Mouse (Mus musculus) left cerebral cortex, postnatal 10 days (tissue): Measurements from ENCODE around the gene Zfp692. TPM values are rescaled to one million over a fixed set of nuclear protein-coding genes. Genes with fewer than 3 reads are reported as not detected.
A peak's percentile ranks its signal among the peaks of the same experiment; 100 is the strongest.
"Not testable (repeated sequence)": the region's sequence is repeated elsewhere in the genome, so short reads cannot be mapped to it uniquely, and the experiment has no call there.

ENCODE experiments used
- DNase-seq, 2 experiments: peaks; one replicate each; pipeline ENCODE4 v3.0.0; 2021 to 2022; ENCODE audit warnings: low spot score in 2 of 2, mixed read lengths in 1 of 2; ENCODE audit errors: extremely low spot score in 1 of 2
- intact Hi-C: fragments of 180-260 bp; cut with DNase I; formaldehyde crosslinking; loops from one replicate; pipeline ENCODE4 v1.15.1; 2025
- total RNA-seq, 2 experiments: library from RNA; stranded (reverse); gene quantifications; 2 replicates each; pipeline ENCODE4 v1.2.3; 2021

Gene Zfp692
- total RNA-seq, 2 experiments from 2014 or later: 19.2 to 21.4 TPM

DNA sequence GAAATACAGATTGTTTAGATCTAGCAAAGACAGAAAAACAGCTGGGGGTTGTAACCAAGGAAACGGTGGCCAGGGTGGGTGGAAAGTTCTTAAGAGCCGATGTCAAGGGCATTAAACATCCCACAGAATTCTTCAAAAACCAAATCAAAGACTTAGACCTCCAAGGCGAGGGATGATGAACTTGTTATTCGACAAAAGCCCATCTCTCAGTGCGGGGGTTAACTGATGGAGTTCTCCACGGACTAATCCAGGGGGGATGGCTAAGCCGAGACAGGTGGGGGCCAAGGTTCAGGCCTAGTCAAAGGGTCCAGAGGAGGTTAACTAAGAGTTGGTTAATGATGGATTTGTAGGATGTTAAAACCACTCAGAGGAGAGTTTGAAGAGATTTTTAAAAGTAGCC lies 3.3 kb upstream of the Zfp692 start:
- intact Hi-C loops: loop anchor here (5.0 kb wide), 1 partner anchor 126 kb away; no protein-coding TSS in a partner anchor
- no peak for DNase-seq

DNA sequence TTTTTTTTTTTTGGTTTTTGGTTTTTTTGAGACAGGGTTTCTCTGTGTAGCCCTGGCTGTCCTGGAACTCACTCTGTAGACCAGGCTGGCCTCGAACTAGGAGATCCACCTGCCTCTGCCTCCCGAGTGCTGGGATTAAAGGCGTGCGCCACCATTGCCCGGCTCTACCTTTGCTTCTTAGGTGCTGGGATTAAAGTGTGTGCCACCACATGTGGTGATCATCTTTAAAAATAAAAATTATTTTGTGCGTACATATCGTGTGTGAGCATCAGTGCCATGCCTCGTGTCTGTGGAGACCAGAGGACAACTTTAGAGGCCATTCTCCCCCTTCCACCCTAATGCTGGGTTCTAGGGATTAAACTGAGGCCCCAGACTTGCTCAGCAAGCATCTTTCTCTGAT lies 1.6 kb upstream of the Zfp692 start:
- intact Hi-C loops: not testable (repeated sequence)

DNA sequence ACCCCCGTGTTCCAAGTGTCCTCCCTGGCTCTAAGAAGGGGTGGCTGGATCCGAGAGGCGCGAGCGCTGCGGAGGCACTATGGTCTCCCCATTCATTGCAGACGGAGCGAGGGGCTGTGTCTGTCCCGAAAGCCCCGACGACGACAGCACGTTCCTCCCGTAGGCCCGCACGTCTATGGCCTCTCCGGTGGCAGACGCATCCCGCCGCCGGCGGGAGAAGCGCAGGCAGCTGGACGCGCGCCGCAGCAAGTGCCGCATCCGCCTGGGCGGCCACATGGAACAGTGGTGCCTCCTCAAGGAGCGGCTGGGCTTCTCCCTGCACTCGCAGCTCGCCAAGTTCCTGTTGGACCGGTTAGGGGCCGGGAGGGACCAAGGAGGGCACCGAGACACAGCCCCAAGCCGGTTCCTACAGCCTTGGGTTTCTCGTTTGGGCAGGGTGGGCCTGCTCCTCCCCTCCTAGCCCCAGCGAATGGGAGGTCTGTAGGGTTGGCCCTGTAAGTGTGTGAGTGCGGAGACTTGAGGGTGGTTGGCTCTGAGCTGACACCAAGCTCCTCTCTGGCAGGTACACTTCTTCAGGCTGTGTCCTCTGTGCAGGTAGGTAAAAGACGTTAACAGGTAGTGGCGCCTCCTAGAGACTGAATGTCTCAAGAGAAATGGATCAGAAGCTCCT lies 677 bp downstream of the Zfp692 start:
- intact Hi-C loops: no loop called here
- DNase-seq: peak in 1 of 2 experiments; percentile 70

More for the DNA sequence above, 1.6 kb upstream of the Zfp692 start:
- not testable (repeated sequence) for DNase-seq

DNA sequence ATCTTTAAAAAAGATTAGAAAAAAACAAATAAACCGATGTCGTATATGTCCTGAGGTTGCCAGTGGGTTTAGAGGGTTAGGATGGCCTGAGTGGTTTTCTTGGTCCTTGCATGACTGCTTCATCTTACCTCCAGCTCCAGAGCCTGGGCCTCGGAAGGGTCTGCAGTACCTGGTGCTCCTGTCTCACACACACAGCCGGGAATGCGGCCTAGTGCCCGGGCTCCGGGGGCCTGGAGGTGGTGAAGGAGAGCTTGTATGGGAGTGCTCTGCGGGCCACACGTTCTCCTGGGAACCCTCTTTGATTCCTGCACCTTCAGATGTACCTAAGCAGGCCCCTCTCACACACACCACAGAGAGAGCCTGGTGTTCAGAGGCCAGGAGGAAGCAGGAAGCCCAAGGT lies 1.8 kb downstream of the Zfp692 start:
- intact Hi-C loops: no loop called here
- peak in 1 of 2 experiments; percentile 42 for DNase-seq

DNA sequence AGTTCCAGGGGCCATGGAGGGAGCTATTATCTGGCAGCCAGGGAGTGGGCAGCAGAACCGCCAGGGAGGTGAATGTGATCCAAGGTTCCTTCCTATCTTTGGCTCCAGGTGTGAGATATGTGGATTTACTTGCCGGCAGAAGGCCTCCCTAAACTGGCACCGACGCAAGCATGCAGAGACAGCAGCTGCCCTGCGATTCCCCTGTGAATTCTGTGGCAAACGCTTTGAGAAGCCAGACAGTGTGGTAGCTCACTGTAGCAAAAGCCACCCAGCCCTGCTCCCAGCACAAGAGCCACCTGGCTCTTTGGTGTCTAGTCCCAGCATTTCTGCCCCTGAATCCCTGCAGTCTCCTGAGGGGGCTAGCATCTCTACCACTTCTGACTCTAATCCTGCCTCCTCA lies 7.2 kb downstream of the Zfp692 start:
- intact Hi-C loops: no loop called here
- peak in 1 of 2 experiments; percentile 34 for DNase-seq

DNA sequence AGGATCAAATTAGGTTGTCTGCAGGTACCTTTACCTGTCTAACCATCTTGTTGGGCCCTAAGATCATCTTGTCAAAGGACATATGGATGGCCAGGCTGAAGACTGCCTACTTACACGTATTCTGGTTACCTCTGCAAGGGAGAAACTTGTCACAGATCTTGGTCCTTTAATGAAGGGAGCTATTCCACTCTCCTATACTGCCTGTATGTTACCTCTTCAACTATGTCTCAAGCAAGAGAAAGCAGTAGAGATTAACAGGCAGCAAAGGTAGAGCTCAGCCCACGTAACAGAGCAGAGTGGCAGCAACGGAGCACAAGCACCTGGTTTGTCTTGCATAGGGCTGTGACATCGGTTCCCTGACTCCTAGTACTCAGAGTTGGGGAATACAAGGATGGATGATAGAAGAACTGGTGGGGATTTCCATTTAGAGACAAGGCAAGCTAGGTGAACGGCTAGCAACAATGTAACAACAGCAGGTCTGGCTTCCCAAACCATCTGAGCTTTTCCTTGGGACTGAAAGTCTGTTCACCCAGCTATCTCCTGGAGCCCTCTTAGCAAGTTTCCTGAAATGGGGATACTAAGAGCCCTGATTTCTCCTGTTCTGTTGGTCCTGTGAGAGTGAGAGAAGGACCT lies 8.8 kb downstream of the Zfp692 start:
- intact Hi-C loops: no loop called here
- no peak for DNase-seq

DNA sequence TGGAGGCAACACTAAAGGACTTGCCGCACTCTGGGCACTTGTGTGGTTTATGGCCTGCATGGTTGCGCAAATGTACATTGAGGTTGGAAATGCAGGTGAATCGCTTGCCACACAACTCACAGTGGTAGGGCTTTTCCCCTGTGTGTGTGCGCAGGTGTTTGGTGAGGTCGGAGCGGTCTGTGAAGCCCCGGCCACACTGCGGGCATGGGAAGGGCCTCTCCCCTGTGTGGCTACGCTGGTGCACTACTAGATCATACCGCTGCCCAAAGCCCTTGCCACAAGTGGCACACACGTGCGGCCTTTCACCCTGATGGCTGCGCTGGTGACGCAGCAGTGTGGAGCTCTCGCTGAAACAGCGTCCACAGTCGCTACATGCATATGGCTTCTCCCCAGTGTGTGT lies 9.5 kb downstream of the Zfp692 start:
- no peak for DNase-seq
- intact Hi-C loops: no loop called here

DNA sequence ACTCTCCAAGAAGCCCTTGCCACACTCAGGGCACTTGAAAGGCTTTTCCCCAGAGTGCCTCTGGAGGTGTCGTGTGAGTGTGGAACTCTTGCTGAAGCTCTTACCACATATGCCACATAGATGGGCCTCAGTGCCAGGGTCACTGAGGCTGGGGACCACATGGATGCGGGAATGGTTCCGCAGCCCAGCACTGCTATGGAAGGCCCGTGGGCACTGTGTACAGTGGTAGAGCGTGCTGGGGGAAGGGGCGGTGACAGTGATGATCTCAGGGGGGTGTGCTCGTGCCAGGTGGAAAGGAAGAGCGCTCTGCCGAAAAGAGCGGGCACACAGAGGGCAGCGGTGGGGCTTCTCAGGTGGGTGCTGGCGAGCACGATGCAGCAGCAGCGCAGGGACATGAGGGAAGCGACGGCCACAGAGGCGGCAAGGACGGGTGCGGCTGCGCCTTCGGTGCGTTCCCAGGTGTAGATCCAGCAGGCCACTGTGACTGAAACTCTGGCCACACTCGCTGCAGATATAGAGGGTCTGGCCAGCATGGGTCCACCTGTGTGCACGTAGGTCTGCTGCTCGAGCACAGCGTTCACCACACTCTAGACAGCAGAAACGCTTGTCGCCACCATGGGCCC lies 10.0 kb downstream of the Zfp692 start:
- intact Hi-C loops: no loop called here
- no peak for DNase-seq

DNA sequence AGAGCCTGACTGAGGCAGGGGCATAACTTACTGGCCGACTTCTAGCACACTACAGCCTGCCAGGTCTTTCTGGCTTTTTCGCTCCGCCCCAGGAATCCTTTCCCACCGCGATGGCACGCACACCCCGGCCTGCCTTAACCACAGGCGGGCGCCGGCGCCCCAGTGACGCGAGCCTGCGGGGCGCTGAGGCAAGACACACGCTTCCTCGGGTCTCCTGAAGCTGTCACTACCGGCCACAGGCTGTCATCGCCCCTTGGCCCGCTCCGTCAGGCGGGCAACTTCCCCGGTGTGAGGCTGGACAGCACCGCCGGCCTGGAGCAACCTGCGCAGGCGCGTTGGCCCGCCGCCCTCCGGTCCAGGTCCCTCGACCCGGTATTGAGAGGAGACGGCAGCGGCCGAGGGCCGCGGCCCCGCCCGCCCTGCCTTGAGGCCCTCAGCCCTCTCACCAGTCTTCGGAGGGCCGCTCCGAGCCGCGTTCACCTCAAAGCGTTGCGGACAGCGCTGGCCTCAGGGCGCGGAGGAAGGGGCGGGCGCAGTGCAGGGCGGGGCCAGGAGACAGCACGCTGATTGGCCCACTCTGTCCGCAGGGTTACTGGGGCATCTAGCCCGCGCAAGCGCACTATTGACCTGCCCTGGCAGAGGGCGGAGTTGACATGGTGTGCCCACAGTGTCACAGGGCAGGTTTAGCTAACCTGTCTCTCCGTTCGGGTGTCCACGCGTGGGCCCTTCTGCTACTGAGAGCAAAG lies 16.1 kb downstream of the Zfp692 start:
- intact Hi-C loops: no loop called here

DNA sequence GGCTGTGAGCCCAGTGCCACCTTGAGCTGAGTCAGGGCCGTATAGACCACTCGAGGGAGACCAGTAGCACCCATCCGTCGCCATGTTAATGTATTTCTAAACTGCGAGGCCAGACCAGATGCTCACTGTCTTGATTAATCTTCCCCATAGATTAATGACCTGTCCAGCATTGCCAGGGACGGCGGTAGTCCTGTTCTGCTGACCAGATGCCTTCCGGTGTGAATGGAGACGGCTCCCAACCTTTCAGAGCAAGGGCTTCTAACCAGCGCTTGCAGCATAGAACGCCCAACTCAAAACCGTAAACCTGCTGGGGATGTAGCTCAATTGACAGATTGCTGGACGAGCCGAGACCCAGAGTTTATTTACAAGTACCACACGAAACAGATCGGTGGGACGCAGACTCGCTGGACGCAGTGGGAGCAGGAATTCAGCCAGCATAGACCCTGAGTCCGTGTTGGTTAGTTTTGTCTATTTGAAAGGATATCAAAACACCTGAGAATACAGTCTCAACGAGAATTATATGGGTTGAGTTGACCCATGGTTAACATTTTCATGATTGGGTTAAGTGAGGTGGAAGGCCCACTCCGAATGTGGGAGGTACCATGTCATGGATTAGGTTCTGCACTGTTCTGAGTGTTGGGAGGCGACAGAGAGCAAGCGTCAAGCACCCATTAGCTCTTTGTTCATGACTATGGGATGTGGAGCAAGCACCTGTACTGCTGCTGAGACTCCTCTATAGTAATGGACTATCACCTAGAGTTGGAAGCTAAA lies 16.9 kb downstream of the Zfp692 start:
- no peak for DNase-seq
- intact Hi-C loops: no loop called here

More for the DNA sequence above, 16.1 kb downstream of the Zfp692 start:
- peak; percentile 94 to 98 for DNase-seq

DNA sequence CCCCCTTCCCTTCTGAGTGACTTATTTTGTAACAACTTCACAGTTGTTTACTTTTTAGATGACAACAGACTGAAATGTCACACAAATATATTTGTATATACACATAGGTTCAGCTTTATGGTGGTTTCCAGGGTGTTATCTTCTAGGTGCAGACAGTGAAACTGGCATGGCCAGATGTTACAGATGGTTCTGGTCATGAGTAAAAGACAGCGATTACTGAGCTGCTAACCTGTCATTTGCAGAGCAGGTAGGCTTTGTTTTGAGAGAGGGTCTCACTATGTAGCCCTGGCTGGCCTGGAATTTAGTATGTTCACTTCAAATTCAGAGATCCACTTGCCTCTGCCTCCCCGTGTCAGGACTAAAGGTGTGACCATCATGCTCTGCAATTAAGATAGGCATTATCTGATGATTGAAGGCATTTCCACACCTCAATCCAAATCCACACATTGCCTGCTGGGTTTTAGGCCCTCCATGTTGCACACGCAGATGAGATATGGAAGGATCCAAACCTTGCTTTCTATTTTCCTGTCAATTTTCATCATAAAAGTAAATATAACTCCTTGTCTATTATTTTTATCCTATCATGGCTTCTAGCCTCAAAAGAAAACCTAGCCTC lies 17.9 kb downstream of the Zfp692 start:
- intact Hi-C loops: no loop called here
- no peak for DNase-seq

DNA sequence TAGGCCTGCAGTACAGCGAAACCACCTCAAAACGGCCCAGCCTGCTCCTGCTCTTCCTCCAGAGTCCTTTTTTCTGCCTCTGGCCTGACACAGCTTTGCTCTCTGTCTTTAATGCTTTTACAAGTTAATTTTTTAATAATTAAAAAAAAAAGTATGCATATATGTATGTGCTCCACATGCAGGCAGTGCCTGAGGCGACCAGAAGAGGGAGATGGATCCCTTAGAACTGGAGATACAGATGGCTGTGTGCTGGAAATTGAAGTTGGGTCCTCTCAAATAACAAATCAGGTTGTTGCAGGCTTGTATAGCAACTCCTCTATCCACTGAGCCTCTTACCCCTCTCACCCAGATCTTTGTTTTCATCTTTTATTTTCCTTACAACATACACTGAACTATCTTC lies 19.9 kb downstream of the Zfp692 start:
- intact Hi-C loops: no loop called here
- peak in 1 of 2 experiments; percentile 27 for DNase-seq

DNA sequence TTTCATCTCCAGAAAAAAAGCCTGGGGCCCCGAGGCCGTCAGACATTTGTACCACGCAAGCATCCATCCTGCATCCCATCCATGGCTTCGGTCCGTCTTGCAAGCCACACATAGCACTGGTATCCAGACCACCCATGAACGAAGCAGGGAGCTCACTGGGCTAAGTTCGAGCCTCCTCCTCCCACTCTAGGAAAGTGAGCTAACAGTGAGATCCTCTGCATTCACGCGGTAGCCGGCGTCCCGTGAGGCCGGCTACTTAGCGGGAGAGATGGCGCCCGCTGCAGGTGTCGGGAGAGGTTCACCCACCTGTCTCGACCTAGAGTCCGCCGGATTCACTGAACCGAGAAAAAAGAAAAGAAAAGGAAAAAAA lies 23.0 kb downstream of the Zfp692 start:
- DNase-seq: no peak
- intact Hi-C loops: no loop called here

DNA sequence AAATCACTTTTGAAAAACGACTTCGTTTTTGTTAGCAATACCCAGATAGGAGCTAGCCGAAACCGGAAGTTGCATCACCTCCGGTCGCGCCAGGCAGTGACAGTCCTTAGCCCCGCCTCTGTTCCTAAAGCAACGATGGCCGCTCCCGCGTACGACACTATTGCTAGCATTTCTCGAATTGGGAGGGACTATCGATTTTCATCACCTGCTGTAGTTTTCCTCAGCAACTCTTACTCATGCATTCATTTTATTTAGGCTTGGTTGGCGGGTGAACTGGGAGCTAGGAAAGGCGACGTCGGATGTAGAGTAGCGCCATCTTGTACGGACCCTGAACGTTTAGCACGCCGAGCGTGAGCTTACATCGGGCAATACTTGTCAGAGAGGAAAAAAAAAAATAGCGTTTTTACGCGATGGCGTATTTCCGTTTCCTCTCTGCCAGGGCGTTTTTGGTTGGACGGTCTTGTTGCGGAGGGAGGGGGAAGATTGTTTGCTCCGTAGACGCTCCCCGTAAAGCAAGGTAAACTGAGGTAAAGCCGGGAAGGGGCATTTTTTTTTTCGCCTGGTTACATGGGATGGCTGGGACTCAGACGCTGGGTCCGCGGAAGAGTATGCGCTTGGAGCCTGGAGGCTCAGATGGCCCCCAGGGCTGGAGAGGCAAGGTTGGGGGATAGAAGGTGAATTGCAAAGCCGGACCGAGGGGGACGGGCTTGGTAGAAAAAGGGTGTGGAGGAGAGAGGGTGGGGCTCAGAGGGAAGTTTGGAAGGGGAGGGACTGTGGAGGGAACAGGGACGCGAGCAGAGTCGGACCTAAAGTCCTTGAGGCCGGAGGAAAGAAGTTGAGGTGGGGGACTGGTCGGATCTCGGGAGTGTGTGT lies 23.6 kb downstream of the Zfp692 start, which contains the start of the genes Zfp672 and Sh3bp5l:
Gene Zfp672, minus strand, starts transcription at position 64 of the 873 bp plus-strand sequence.
Gene Sh3bp5l, plus strand, starts transcription at position 449 of the 873 bp plus-strand sequence.
- DNase-seq: peak; percentile 91 to 93
- intact Hi-C loops: no loop called here

DNA sequence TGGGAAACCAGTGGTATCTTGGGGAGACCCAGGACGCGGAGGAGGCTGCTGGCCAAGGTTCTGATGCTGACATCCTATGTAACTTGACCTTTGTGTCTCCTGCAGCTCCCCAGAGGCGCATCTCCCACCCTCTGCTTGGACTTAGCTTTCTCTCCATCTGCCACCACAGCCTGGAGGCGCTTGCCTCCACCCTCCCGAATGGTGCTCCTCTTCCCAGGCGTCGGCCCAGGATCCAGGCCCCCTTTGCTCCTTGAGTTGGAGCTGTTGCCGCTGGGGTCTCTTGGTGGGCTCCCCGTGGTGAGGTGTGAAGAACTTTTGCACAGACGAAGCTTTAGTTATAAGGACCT lies 24.3 kb downstream of the Zfp692 start:
- intact Hi-C loops: no loop called here
- DNase-seq: peak in 1 of 2 experiments; percentile 40

DNA sequence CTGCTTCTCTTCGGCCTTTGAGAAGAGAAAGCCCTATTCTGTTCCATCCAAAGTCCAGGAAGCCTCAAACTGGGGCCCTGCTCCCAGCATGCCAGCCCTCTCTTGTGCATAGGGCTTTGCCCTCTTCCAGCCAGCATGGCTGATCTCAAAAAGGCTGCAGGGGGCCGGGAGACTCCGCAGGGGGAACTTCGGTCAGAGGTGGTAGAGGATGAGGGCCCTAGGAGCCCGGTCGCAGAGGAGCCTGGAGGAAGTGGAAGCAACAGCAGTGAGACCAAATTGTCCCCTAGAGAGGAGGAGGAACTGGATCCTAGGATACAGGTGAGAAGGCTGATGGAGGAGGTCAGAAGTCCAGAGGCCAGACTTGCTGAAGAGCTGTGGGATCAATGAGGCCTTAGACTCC lies 24.7 kb downstream of the Zfp692 start:
- DNase-seq: no peak
- intact Hi-C loops: no loop called here

DNA sequence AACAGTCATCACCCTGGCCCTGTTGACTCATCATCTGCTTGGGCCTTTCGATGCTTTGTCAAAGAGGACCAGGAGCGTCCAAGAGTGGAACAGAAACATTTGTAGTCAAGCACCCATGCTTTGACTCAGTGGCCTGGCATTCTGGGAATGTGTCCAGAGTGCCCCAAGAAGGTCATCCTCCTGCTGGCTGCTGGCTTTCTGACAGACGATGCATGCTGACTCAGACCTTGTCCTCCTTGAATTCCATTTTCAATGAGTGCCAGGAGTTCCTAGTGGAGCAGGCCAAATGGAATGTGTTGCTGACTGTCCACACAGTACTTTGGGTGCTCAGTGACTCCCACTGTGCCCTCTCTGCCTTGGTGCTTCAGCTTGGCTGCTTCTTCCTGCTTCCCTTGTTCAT lies 27.9 kb downstream of the Zfp692 start:
- DNase-seq: no peak
- intact Hi-C loops: no loop called here
